Mouse (Mus musculus): ENCODE results near the gene Gabbr1. TPM values are rescaled to one million over a fixed set of nuclear protein-coding genes. Genes with fewer than 3 reads are reported as not detected.

Gabbr1 gene
- total RNA-seq, 4 experiments from 2014 or later = 7.2 to 9.2 (median 7.4) TPM

DNA sequence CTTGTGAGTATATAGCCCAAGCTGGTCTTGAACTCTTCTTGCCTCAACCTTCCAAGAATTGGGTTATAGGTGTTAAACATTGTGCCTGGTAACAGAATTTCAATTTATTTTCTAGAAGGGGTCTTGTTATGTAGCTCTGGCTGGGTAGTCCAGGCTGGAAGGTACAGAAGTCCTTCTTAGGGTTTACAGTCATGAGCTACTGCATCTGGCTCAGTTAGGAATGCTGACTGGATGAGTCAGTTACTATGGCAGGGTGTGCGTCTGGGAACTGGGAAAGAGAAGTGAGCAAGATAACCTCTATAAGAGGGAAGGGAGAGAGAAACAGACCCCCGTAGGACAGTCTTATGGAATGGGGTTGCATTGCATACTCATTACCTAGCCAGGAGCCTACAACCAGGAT is 30.0 kb downstream of the Gabbr1 start:
- no peak for DNase-seq (ENCODE audit: low spot score)

DNA sequence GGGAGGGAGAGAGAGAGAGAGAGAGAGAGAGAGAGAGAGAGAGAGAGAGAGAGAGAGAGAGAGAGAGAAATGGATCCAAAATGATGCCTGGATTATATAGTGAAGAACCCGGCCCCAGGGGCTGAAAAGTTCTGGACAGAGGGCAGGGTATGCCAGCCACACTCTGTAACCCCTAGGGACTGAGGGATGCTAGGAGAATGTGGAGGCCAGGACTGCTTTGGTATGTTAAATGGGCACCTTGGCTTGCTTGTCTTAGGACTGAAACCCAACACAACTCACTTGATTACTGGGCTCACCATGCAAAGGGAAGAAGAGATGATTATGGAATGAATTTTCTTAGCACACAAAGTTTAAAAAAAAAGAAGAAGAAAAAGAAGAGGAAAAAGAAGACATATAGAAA is 32.4 kb downstream of the Gabbr1 start:
- no peak for DNase-seq (ENCODE audit: low spot score)

GRCm38 (mm10) chr17:37078990-37079389 is 33.2 kb downstream of the Gabbr1 start:
- no peak for DNase-seq (ENCODE audit: low spot score)

GRCm38 (mm10) chr17:37080119-37080518 is 34.4 kb downstream of the Gabbr1 start:
- DNase-seq (ENCODE audit: low spot score) = peak; percentile 10

DNA sequence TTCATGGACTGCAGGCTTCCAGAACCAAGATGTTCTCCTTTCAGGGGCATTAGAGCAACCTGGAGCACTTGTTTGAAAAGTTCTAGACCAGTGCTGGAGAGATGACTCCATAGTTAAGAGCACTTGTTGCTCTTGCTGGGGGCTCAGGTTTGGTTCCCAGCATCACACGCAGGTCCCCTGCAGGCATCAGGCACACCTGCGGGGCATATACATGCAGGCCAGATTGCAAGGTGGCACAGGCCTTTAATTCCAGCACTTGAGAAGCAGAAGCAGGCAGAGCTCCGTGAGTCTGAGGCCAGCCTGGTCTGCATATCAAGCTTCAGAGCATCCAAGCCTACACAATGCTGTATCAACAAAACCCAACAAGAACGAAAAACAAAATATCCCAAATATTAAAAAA is 35.9 kb downstream of the Gabbr1 start:
- DNase-seq (ENCODE audit: low spot score) = no peak

DNA sequence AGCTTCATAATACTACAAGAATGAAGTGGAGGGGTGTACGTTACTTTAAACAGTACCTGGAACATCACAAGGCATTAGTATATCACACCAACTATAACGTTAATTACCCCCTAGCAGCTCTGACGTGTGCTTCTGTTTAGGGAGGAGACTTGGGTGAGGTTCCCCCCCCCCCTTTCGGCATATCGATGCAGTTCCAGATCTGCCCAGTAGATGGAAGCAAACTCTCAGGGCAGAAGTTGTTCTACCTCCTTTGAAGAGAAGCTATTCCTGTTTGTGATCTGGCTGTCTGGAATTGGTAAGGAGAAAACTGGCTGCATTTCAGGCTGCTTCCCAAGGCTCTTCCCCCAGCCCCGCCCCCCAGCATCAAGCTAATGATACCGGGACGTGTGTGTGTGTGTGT is 37.6 kb downstream of the Gabbr1 start:
- DNase-seq (ENCODE audit: low spot score) = peak; percentile 50

DNA sequence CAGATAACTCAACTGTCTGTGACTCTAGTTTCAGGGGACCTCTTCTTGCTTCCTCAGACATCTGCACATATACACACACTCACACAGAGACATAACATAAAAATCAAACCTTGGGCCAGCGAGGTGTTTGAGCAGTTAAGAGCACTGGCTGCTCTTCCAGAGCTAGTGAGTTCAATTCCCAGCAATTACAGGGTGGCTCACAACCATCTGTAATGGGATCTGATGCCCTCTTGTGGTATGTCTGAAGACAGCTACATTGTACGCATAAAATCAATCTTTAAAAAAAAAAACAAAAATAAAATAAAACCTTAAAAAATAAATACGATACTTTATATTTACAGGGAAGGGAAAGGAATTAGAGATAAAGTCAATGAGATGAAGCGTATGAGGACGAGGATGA is 38.9 kb downstream of the Gabbr1 start:
- DNase-seq (ENCODE audit: low spot score) = no peak

- DNase-seq (ENCODE audit: low spot score) = no peak
Observed at GRCm38 (mm10) chr17:37085545-37085944, 39.8 kb downstream of the Gabbr1 start.

GRCm38 (mm10) chr17:37088399-37088798 is 42.6 kb downstream of the Gabbr1 start, which contains the start of gene Olfr90:
TSS of gene Olfr90 (minus strand) at chr17:37088499.
- DNase-seq (ENCODE audit: low spot score) = no peak

DNA sequence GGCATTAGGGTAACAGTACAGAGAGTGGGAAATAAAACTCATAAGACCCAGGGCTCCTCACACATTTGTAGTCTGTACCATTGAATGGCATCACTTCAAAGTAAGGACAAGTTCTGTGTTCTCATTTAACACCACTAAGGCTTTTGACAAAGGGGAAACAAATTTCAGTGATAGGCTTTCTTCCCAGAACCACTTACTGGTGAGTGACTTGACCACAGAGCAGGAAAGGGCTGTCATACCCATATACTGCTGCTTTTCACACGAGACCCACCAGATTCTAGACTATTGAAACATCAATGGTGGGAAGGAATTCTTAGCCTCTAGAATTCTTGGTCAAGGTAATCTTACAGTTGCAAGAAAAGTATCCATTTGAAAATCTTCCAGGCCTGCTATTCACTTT is 46.4 kb downstream of the Gabbr1 start:
- no peak for DNase-seq (ENCODE audit: low spot score)

DNA sequence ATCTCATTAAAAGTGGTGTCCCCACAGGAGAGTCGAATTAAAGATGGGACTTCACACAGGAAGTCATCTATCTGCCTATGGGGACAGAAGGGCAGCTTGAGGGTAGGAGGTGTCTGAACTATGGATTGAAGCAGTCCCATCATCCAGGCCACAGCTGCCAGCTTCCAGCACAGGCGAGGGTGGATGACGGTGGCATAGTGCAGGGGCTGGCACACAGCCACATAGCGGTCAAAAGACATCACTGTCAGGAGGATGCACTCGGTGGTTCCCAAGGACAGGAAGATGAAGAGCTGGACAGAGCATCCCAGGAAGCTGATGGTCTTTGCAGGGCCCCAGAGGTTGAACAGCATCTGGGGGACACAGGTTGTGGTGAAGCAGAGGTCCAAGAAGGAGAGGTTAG is 47.5 kb downstream of the Gabbr1 start:
- no peak for DNase-seq (ENCODE audit: low spot score)

DNA sequence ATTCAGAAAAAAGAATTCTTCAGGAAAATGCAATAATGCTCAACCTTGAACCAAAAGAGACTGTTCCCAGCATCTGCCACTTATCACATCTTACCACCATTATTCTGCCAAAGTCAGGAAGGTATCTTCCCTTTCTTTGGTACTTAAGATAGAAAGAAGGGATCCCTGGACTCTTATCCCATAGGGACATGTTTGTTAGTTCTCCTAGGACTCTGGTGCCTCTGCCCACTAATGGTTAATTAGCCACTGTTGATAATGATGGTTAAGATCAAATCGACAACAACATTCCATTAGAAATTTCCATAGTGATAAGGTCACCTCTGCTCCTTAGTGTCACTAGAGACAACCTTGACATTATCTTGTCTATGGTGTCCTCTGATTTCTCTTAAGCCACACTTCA is 52.4 kb downstream of the Gabbr1 start, which contains the start of gene Olfr91:
TSS of gene Olfr91 (minus strand) at position 101 of the 400 bp plus-strand sequence.
- no peak for DNase-seq (ENCODE audit: low spot score)

GRCm38 (mm10) chr17:37119988-37120387 is 74.2 kb downstream of the Gabbr1 start, which contains the start of gene Olfr92:
TSS of gene Olfr92 (minus strand) at chr17:37120088.
- DNase-seq (ENCODE audit: low spot score) = no peak

Other genes starting within 250 kb of the Gabbr1 start
- gene H2-M10.6, start 233.8 kb upstream of the Gabbr1 start, total RNA-seq (2022) = not detected
- gene Trim26, start 208.8 kb upstream of the Gabbr1 start, total RNA-seq (2022) = 10 to 100 TPM; 19.6 to 20.5 (median 19.9) TPM
- gene Trim15, start 178.8 kb upstream of the Gabbr1 start, total RNA-seq (2022) = not detected
- under 1 TPM in 2 of 4 experiments, not detected in 2; 0.16 to 0.83 TPM for gene Trim10, start 176.4 kb upstream of the Gabbr1 start, total RNA-seq (2022)
- under 1 TPM in 1 of 4 experiments, not detected in 3; 0.23 TPM for gene Trim40, start 155.8 kb upstream of the Gabbr1 start, total RNA-seq (2022)
- not detected for gene Trim31, start 147.8 kb upstream of the Gabbr1 start, total RNA-seq (2022)
- gene Rnf39, start 103.0 kb upstream of the Gabbr1 start, total RNA-seq (2022) = 1 to 10 TPM in 3 of 4 experiments, under 1 TPM in 1; 0.71 to 1.9 (median 1.4) TPM
- gene Ppp1r11, start 94.2 kb upstream of the Gabbr1 start, total RNA-seq (2022) = 100 to 1,000 TPM in 2 of 4 experiments, 10 to 100 TPM in 2; 89.3 to 121 (median 108) TPM
- gene Znrd1, start 87.4 kb upstream of the Gabbr1 start, total RNA-seq (2022) = 10 to 100 TPM; 22.3 to 27.7 (median 26.2) TPM
- 10 to 100 TPM; 13.8 to 22.2 (median 15.3) TPM for gene Znrd1as, start 87.4 kb upstream of the Gabbr1 start, total RNA-seq (2022)
- 1 to 10 TPM in 2 of 4 experiments, under 1 TPM in 2; 0.50 to 1.4 (median 0.90) TPM for gene 2410137M14Rik, start 64.7 kb upstream of the Gabbr1 start, total RNA-seq (2022)
- under 1 TPM in 1 of 4 experiments, not detected in 3; 0.25 TPM for gene H2-M5, start 56.4 kb upstream of the Gabbr1 start, total RNA-seq (2022)
- gene Zfp57, start 44.8 kb upstream of the Gabbr1 start, total RNA-seq (2022) = 1 to 10 TPM in 3 of 4 experiments, under 1 TPM in 1; 0.87 to 2.4 (median 1.4) TPM
- not detected for gene Mog, start 22.6 kb upstream of the Gabbr1 start, total RNA-seq (2022)
- gene Olfr90, start 42.5 kb downstream of the Gabbr1 start, total RNA-seq (2022) = not detected
- gene Olfr91, start 52.3 kb downstream of the Gabbr1 start, total RNA-seq (2022) = not detected
- gene Olfr92, start 74.1 kb downstream of the Gabbr1 start, total RNA-seq (2022) = not detected
- gene Olfr93, start 115.5 kb downstream of the Gabbr1 start, total RNA-seq (2022) = not detected
- gene Ubd, start 147.9 kb downstream of the Gabbr1 start, total RNA-seq (2022) = not detected
- not detected for gene Olfr94, start 155.0 kb downstream of the Gabbr1 start, total RNA-seq (2022)
- not detected for gene Olfr95, start 167.2 kb downstream of the Gabbr1 start, total RNA-seq (2022)
- gene Olfr96, start 174.2 kb downstream of the Gabbr1 start, total RNA-seq (2022) = not detected
- gene Olfr97, start 191.4 kb downstream of the Gabbr1 start, total RNA-seq (2022) = not detected
- gene Olfr98, start 217.8 kb downstream of the Gabbr1 start, total RNA-seq (2022) = not detected
- gene H2-M3, start 224.3 kb downstream of the Gabbr1 start, total RNA-seq (2022) = 1 to 10 TPM; 3.2 to 4.4 (median 3.6) TPM
- gene Olfr99, start 237.5 kb downstream of the Gabbr1 start, total RNA-seq (2022) = not detected